Mouse (Mus musculus): Measurements from ENCODE around the gene Vav3.

The Vav3 gene

DNA sequence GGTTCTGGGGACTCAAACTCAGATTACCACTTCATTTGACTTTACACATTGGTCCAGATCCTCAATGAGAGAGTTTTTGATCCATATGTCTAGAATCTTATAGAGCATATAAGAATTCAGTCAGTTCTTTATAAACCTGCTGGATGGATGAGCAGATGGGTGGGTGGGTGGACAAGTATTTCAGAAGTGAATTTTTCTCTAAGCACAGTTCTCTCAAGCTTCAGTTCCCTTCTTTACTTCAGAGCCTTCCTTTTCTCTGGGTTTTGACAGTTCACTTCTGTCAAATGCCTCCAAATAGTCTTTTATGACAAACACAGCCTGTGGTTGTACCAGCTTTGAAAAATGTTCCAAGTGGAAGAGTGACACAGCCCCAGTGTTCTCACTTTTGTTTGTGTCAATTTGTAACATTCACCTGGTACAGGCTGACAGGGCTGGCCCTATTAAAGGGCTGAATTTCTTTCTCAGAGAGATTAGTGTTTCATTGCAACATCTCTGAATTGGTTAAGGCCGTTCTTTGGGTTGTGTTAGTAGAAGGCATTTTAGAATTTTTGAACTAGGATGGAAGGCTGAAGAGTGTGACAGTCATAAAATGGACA is 159.5 kb downstream of the Vav3 start:
- no peak for DNase-seq (ENCODE audit: low read depth, low spot score)

DNA sequence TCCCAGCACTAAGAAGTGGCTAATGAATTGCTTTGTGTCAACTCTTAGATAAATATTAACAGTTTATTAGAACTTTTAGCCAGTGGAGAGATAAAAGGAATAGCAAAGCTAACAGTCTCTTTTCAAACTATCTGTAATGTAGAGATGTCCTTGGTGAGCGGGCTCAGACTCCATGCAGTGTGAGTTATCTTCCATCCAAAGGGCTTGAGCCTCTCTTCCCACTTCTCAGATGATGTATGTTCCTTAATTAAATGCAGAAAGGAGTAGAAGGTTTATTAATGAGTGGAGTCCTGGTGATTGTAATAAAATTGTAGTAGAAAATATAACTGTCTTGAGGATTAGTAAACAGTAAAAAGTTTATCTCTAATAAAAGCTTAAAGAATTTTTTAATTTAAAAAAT is 169.3 kb downstream of the Vav3 start:
- no peak for DNase-seq (ENCODE audit: low read depth, low spot score)

DNA sequence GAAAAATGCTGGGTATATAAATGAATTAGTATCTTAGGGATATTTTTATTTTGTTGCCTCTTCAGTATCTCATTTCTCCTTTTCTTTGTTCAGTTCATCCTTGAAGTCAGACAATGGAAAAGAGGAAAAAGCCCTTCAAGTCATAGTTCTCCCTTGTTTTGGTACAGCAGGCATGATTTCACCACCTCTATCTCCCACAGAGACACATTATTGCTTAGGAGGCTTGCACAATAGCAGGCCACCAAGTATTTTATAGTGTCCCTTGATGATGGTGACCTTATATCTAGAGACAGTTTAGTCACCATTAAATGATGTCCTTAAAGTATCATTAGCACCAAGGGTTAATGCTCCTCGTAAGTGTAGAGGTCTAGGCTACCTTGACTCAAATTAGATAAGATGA is 171.4 kb downstream of the Vav3 start:
- no peak for DNase-seq (ENCODE audit: low read depth, low spot score)

- no peak for DNase-seq (ENCODE audit: low read depth, low spot score)
These were observed 175.0 kb downstream of the Vav3 start for GRCm38 (mm10) chr3:109515479-109515878.

DNA sequence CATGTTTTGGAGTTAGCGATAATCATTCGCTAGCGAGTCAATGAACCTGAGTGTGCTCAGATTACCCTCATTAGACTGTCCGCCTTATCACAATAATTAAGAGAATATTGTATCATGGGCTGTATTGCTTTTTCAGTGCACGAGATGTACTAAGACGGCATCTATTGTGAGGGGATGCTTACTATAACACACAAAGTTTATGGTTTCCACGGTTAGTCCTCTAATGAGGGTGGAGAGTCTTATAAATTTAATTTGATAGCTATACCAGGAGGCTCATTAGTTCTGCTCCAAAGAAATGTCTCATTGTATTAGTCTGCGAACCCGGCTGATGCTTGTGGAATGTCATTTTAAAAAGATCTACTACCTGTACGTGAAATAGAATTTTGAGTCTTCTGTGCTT is 175.9 kb downstream of the Vav3 start:
- no peak for DNase-seq (ENCODE audit: low read depth, low spot score)

DNA sequence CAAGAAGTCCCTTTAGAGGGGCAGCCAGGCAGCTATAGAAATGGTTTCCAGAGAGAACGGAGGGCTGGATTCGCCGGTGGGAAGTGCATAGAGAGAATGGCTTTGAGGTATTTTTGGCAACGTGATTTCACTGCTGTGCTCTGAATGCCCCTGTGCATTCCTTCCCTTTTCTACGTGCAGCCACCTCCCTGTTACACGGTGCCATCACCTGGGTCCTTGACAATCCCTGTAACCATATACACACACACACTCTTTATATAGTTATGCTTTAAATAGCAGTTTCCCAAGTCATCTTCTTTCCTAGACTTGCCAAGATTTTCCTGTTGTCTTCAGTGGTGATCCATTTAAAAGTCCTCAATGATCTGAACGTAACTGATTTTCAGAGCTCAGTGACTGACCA is 181.7 kb downstream of the Vav3 start:
- no peak for DNase-seq (ENCODE audit: low read depth, low spot score)

GRCm38 (mm10) chr3:109525825-109526224 is 185.4 kb downstream of the Vav3 start:
- no peak for DNase-seq (ENCODE audit: low read depth, low spot score)

GRCm38 (mm10) chr3:109526246-109526645 is 185.8 kb downstream of the Vav3 start:
- DNase-seq (ENCODE audit: low read depth, low spot score): peak; percentile 71

GRCm38 (mm10) chr3:109526651-109527050 is 186.2 kb downstream of the Vav3 start:
- DNase-seq (ENCODE audit: low read depth, low spot score): no peak

GRCm38 (mm10) chr3:109528688-109529087 is 188.2 kb downstream of the Vav3 start:
- no peak for DNase-seq (ENCODE audit: low read depth, low spot score)

GRCm38 (mm10) chr3:109537686-109538085 is 197.2 kb downstream of the Vav3 start:
- DNase-seq (ENCODE audit: low read depth, low spot score): no peak

GRCm38 (mm10) chr3:109540009-109540408 is 199.6 kb downstream of the Vav3 start:
- no peak for DNase-seq (ENCODE audit: low read depth, low spot score)

GRCm38 (mm10) chr3:109544476-109545221 is 204.2 kb downstream of the Vav3 start:
- DNase-seq (ENCODE audit: low read depth, low spot score): no peak

GRCm38 (mm10) chr3:109557329-109557728 is 216.9 kb downstream of the Vav3 start:
- DNase-seq (ENCODE audit: low read depth, low spot score): no peak

GRCm38 (mm10) chr3:109561295-109561694 is 220.8 kb downstream of the Vav3 start:
- no peak for DNase-seq (ENCODE audit: low read depth, low spot score)

DNA sequence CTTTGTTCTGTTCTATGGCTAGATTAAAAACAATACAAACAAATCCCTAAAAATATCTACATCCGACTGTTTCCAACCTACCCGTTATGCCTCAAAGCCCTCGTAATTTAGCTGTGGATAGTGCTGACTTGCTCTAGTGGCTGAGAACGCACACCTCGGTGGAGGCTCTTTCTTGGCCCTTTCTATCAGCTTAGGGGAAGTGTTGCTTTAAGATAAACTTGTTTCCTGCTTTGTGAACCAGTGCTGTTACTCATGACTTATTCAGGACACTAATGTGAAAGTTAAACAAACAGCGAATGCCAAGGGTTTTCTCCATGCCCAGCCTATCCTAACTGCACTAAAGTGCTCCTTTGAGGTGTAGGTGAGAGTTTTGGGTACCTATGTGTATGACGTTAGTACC is 221.3 kb downstream of the Vav3 start:
- DNase-seq (ENCODE audit: low read depth, low spot score): no peak

GRCm38 (mm10) chr3:109562268-109562667 is 221.8 kb downstream of the Vav3 start:
- no peak for DNase-seq (ENCODE audit: low read depth, low spot score)

GRCm38 (mm10) chr3:109564443-109564842 is 224.0 kb downstream of the Vav3 start:
- no peak for DNase-seq (ENCODE audit: low read depth, low spot score)

GRCm38 (mm10) chr3:109568542-109569265 is 228.3 kb downstream of the Vav3 start:
- DNase-seq (ENCODE audit: low read depth, low spot score): no peak

- no peak for DNase-seq (ENCODE audit: low read depth, low spot score)
These were observed 231.0 kb downstream of the Vav3 start for GRCm38 (mm10) chr3:109571483-109571882.

- DNase-seq (ENCODE audit: low read depth, low spot score): no peak
These were observed 232.4 kb downstream of the Vav3 start for GRCm38 (mm10) chr3:109572871-109573270.

DNA sequence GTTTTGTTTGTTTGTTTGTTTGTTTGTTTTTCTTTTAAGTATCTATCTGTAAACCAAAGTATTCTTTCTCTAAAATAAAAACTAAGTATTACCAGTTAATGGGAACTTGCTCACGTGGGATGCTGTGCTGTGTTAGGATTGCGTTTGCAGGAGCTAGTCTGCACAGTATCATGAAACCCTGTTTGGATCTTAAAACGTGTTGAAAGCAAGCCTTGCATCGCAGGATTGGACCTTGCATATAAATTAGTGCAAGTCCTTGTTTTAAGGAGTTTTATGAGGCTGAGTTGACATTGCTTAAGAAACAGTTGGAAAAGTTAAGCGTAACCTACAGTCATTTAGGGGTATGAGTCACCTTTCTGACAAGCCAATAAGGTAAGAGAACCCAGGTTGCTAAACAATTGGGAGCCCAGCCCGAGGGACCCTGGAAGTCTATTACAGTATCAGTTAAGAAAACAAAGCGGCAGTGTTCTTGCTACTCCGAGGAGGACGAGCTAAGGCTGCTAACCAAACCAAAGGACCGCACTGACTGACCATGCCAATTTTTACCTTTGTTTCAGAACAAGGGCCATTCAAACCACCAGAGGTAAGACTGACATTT is 233.2 kb downstream of the Vav3 start:
- no peak for DNase-seq (ENCODE audit: low read depth, low spot score)
